Mouse (Mus musculus) intestine, embryonic 14.5 days (tissue): ENCODE data around the gene Ydjc. TPM values are rescaled to one million over a fixed set of nuclear protein-coding genes. Genes with fewer than 3 reads are reported as not detected.

Experiments
- ATAC-seq: fragments of 200-750 bp; cut with Nextera tagmentation; replicated peaks from 2 replicates; pipeline ENCODE4 v1.8.0; 2017; ENCODE audit warnings: low read depth, moderate number of reproducible peaks, moderate TSS enrichment, moderate library complexity; ENCODE audit not compliant: low FRiP score, low TSS enrichment
- DNase-seq: peaks from one replicate; pipeline ENCODE4 v3.0.0-alpha.2; 2018; ENCODE audit warnings: low spot score
- H3K27ac ChIP-seq: fragments of 300-500 bp; sonication (generic); 2 replicates; pipeline ENCODE4 v1.5.1; 2014; ENCODE audit warnings: low read depth, mild to moderate bottlenecking, control low read depth
- H3K27me3 ChIP-seq: fragments of 300-500 bp; sonication (generic); replicated peaks from 2 replicates; pipeline ENCODE4 v1.6.1; 2014; ENCODE audit warnings: low read length, control low read depth; ENCODE audit not compliant: control insufficient read depth, insufficient read depth
- H3K36me3 ChIP-seq: fragments of 300-500 bp; sonication (generic); 2 replicates; pipeline ENCODE4 v1.6.1; 2014; ENCODE audit warnings: low read length, control low read depth; ENCODE audit not compliant: control insufficient read depth, insufficient read depth
- H3K4me1 ChIP-seq: fragments of 300-500 bp; sonication (generic); replicated peaks from 2 replicates; pipeline ENCODE4 v1.6.1; 2014; ENCODE audit warnings: low read length, control low read depth, mixed read lengths; ENCODE audit not compliant: control insufficient read depth, insufficient read depth
- H3K4me2 ChIP-seq: fragments of 300-500 bp; sonication (generic); 2 replicates; pipeline ENCODE4 v1.6.1; 2014; ENCODE audit warnings: low read length
- H3K4me3 ChIP-seq: fragments of 300-500 bp; sonication (generic); 2 replicates; pipeline ENCODE4 v1.5.1; 2014; ENCODE audit warnings: low read depth, low read length, control low read depth, mixed read lengths
- H3K9ac ChIP-seq: fragments of 300-500 bp; sonication (generic); 2 replicates; pipeline ENCODE4 v1.6.1; 2014; ENCODE audit warnings: mild to moderate bottlenecking, low read length
- H3K9me3 ChIP-seq: fragments of 300-500 bp; sonication (generic); 2 replicates; pipeline ENCODE4 v1.6.1; 2016; ENCODE audit warnings: low read length, control low read depth; ENCODE audit not compliant: control insufficient read depth
- WGBS: fragments of 180-500 bp; shearing (Covaris S2); extraction: QIAGEN DNeasy Blood & Tissue Kit; methylation state at CpG from one replicate; pipeline ENCODE4 v1.1.7; 2014; 5-methylcytosine and 5-hydroxymethylcytosine counted together
- polyA plus RNA-seq: library from polyadenylated mRNA; unstranded; fragments of >200 nt; fragmentation: Nextera tagmentation; extraction: Ambion mirVana; gene quantifications from 2 replicates; pipeline ENCODE4 v1.2.1, GENCODE M21; 2014

Ydjc gene
- polyA plus RNA-seq, 1 experiment from 2014 or later, result 31.0 TPM

GRCm38 (mm10) chr16:17175765-17176164 is 31.3 kb downstream of the Ydjc start:
- Histone ChIP-seq H3K27me3 (no peaks in the 10 kb centered on the region), H3K9me3 (no peaks in the 10 kb centered on the region), H3K4me3 (no peak overlapping the region), H3K4me1 (no peaks in the 10 kb centered on the region), H3K27ac (no peak overlapping the region), H3K36me3 (peaks cover 57% of the 10 kb centered on the region), H3K9ac (no peak overlapping the region), H3K4me2 (no peak overlapping the region)
- 87% methylated on average over 2 of the region's 2 CpGs for WGBS
- DNase-seq (no peak), ATAC-seq (no peak)

GRCm38 (mm10) chr16:17177623-17178170 is 33.3 kb downstream of the Ydjc start:
- WGBS, result 90% methylated on average over 1 of the region's 1 CpGs
- no peak overlapping the region for H3K4me3 ChIP-seq
- H3K4me1 ChIP-seq, result no peaks in the 10 kb centered on the region
- ATAC-seq (no peak), DNase-seq (no peak)
- H3K9ac ChIP-seq, result no peak overlapping the region
- peaks cover 48% of the 10 kb centered on the region for H3K36me3 ChIP-seq
- H3K4me2 ChIP-seq, result no peak overlapping the region
- no peaks in the 10 kb centered on the region for H3K9me3 ChIP-seq
- H3K27me3 ChIP-seq, result no peaks in the 10 kb centered on the region
- no peak overlapping the region for H3K27ac ChIP-seq

GRCm38 (mm10) chr16:17179706-17180105 is 35.3 kb downstream of the Ydjc start:
- ATAC-seq (no peak), DNase-seq (no peak)
- Histone ChIP-seq H3K4me2 (no peak overlapping the region), H3K4me3 (no peak overlapping the region), H3K9me3 (0 out of 2 replicates have a peak, but pooled peaks cover under 1% of the 10 kb centered on the region), H3K27ac (no peak overlapping the region), H3K4me1 (no peaks in the 10 kb centered on the region), H3K36me3 (peaks cover 30% of the 10 kb centered on the region), H3K27me3 (no peaks in the 10 kb centered on the region), H3K9ac (no peak overlapping the region)
- 99% methylated on average over 3 of the region's 3 CpGs for WGBS

GRCm38 (mm10) chr16:17181382-17181781 is 37.0 kb downstream of the Ydjc start:
- DNase-seq, result no peak
- WGBS, result 80% methylated on average over 4 of the region's 4 CpGs

GRCm38 (mm10) chr16:17182136-17182535 is 37.7 kb downstream of the Ydjc start:
- Histone ChIP-seq H3K9me3 (0 out of 2 replicates have a peak, but pooled peaks cover 2% of the 10 kb centered on the region), H3K9ac (no peak overlapping the region), H3K4me3 (no peak overlapping the region), H3K4me1 (no peaks in the 10 kb centered on the region), H3K36me3 (peaks cover 16% of the 10 kb centered on the region), H3K4me2 (no peak overlapping the region), H3K27me3 (no peaks in the 10 kb centered on the region), H3K27ac (no peak overlapping the region)
- 88% methylated on average over 2 of the region's 2 CpGs for WGBS
- DNase-seq (no peak), ATAC-seq (no peak)

More at GRCm38 (mm10) chr16:17181382-17181781, 37.0 kb downstream of the Ydjc start:
- H3K9ac ChIP-seq, result no peak overlapping the region
- H3K27me3 ChIP-seq, result no peaks in the 10 kb centered on the region
- peaks cover 19% of the 10 kb centered on the region for H3K36me3 ChIP-seq
- no peak overlapping the region for H3K4me2 ChIP-seq
- H3K27ac ChIP-seq, result no peak overlapping the region
- H3K4me3 ChIP-seq, result no peak overlapping the region
- H3K9me3 ChIP-seq, result 0 out of 2 replicates have a peak, but pooled peaks cover 2% of the 10 kb centered on the region
- H3K4me1 ChIP-seq, result no peaks in the 10 kb centered on the region
- ATAC-seq, result no peak

- DNase-seq, result no peak
- no peak for ATAC-seq
- H3K27me3 ChIP-seq, result no peaks in the 10 kb centered on the region
- peaks cover 13% of the 10 kb centered on the region for H3K36me3 ChIP-seq
- 0 out of 2 replicates have a peak, but pooled peaks cover 2% of the 10 kb centered on the region for H3K9me3 ChIP-seq
- no peak overlapping the region for H3K4me2 ChIP-seq
- no peak overlapping the region for H3K27ac ChIP-seq
- WGBS, result 79% methylated on average over 3 of the region's 3 CpGs
- H3K9ac ChIP-seq, result no peak overlapping the region
- no peak overlapping the region for H3K4me3 ChIP-seq
- no peaks in the 10 kb centered on the region for H3K4me1 ChIP-seq
Observed at GRCm38 (mm10) chr16:17183003-17183402, 38.6 kb downstream of the Ydjc start.

- no peak overlapping the region for H3K9ac ChIP-seq
- no peak for ATAC-seq
- H3K36me3 ChIP-seq, result peaks cover 5% of the 10 kb centered on the region
- no peak overlapping the region for H3K4me3 ChIP-seq
- no peak overlapping the region for H3K27ac ChIP-seq
- H3K4me1 ChIP-seq, result no peaks in the 10 kb centered on the region
- no peaks in the 10 kb centered on the region for H3K27me3 ChIP-seq
- no peak for DNase-seq
- H3K9me3 ChIP-seq, result 0 out of 2 replicates have a peak, but pooled peaks cover 2% of the 10 kb centered on the region
- no peak overlapping the region for H3K4me2 ChIP-seq
Observed at GRCm38 (mm10) chr16:17185475-17185874, 41.1 kb downstream of the Ydjc start.

- Histone ChIP-seq H3K27me3 (no peaks in the 10 kb centered on the region), H3K9ac (no peak overlapping the region), H3K4me2 (no peak overlapping the region), H3K27ac (no peak overlapping the region), H3K36me3 (0 out of 2 replicates have a peak, but pooled peaks cover 13% of the 10 kb centered on the region), H3K9me3 (no peaks in the 10 kb centered on the region), H3K4me1 (no peaks in the 10 kb centered on the region), H3K4me3 (no peak overlapping the region)
- ATAC-seq (no peak), DNase-seq (no peak)
- 96% methylated on average over 4 of the region's 4 CpGs for WGBS
Observed at GRCm38 (mm10) chr16:17193823-17194222, 49.4 kb downstream of the Ydjc start.
